Mouse (Mus musculus): Measurements from ENCODE around the gene Nfkbie. TPM values are rescaled to one million over a fixed set of nuclear protein-coding genes. Genes with fewer than 3 reads are reported as not detected.

Nfkbie gene
- total RNA-seq, 2 experiments from 2014 or later = 1.6 to 2.0 TPM

DNA sequence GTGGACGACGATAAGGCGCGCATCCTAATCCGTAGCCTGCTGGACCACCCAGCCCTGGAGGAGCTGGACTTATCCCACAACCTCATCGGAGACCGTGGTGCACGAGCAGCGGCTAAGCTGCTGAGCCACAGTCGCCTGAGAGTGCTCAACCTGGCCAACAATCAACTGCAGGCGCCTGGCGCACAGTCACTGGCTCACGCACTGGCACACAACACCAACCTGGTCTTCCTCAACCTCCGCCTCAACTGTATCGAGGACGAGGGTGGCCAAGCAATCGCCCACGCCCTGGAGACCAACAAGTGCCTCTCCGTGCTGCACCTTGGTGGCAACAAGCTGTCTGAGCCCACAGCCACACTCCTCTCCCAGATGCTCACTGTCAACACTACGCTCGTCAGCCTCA is 15.8 kb upstream of the Nfkbie start:
- DNase-seq (ENCODE audit: low spot score in 2 of 2) = peak in 1 of 2 experiments; percentile 69
- intact Hi-C loops (cut with DNase I) = no loop called here

- no peak for DNase-seq (ENCODE audit: low spot score in 2 of 2)
- intact Hi-C loops (cut with DNase I) = no loop called here
Measured at GRCm38 (mm10) chr17:45542129-45542528, 13.4 kb upstream of the Nfkbie start.

DNA sequence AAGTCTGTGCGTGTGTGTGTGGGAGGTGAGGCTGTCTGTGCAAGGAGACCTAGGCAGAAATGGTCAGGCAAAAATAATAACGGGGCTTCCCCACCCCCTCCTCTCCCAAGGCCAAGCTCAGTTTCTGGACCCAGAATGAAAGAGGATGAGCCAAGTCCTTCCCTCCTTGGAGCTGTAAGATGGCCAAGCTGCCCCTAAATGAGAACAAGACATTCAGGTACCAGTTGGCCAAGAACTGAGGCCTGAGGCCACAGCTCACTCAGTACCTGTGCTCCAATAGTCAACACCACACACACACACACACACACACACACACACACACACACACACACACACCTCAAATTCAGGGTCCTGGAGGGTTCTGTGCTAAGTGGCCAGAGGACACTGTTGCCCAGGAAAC is 12.8 kb upstream of the Nfkbie start:
- no peak for DNase-seq (ENCODE audit: low spot score in 2 of 2)
- intact Hi-C loops (cut with DNase I) = no loop called here

GRCm38 (mm10) chr17:45543115-45543514 is 12.4 kb upstream of the Nfkbie start:
- intact Hi-C loops (cut with DNase I) = no loop called here

DNA sequence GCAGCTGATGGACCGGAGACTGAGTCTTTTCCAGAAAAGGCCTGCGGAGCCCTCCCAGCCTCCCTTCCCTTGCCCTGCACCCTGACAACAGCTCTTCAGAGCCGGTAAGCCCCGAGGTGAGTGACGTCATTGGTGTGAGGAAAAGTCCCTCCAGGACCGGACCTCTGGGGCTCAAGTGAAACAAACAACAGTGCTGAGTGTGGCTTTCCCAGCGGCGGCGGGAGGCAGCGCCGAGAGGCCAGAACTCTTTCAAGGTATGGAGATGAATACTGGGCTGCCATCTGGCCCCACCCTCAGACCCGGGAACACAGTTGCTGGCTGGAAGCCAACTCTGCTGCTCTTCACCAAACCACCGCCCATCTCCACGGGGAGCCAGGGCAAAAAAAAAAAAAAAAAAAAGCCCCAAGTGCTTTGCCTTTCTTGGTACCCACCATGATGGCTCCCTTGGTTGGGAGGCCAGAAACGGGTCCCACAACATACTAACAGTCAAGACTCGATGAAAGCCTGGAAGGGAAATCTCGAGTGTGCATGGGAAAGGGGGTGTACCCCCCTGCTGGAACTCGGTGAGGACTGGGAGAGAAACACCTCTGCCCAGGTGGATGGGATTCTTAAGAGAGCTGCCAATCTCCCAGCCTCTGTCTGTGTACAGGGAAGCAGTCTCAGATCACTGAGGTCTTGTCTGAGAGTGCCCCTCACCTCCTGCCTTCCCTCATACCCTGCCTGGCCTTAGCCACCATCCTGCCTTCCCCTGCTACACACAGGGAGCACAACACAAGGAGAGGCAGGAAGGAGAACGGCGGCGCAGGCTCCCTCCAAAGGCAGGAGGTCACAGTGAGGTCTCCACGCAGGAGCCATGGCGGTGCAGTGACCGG is 11.3 kb upstream of the Nfkbie start:
- DNase-seq (ENCODE audit: low spot score in 2 of 2) = no peak
- intact Hi-C loops (cut with DNase I) = no loop called here

More at GRCm38 (mm10) chr17:45543115-45543514, 12.4 kb upstream of the Nfkbie start:
- DNase-seq (ENCODE audit: low spot score in 2 of 2) = no peak

DNA sequence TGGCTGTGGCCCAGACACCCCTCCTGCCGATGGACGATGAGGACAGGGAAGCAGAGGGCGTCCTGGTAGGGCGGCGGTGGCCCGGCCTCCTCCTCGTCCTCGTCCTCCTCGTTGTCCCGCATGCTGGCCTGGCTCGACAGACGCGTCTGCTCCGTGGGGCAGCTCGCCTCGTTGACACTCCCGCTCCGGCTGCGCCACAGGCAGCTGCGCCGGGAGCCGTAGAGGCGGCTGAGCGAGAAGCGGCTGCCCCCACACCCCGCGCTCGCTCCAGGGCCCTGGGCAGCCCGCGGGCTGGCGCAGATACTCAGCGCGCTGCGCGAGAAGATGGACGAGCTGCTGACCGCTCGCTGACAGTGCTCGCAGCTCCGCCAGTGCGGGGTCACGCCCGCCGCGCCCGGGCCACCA is 10.6 kb upstream of the Nfkbie start:
- DNase-seq (ENCODE audit: low spot score in 2 of 2) = peak in 1 of 2 experiments; percentile 41
- intact Hi-C loops (cut with DNase I) = no loop called here

DNA sequence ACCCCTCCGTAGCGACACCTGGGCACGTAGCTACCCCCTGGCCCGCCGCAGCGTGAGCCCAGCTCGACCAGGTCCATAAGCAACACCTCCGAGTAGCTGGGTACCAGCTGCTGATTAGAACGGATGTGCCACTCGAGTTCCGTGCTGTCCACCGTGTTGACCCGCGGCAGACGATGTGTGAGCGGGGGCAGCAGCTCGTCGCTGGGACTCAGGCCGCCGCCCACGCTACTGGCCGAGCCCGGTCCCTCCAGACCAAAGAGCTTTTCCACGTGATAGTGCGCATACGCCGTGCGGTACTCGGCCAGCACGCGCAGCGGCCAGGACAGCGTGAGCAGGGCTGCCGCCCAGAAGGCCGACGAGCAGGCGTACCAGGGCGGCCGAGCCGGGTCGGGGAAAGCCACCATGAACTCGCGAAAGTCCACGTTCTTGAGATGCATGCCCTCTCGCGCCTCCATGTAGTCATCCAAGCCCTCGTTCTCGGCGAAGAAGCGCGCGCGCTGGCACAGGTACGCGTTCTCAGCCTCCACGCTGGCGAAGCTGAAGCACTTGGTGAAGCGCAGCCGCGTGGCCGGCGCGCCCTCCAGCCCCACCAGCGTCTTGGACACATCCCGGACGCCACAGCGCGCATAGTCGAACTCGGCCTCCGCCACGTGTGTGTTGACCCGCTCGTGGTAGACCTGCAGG is 10.1 kb upstream of the Nfkbie start:
- no peak for DNase-seq (ENCODE audit: low spot score in 2 of 2)
- intact Hi-C loops (cut with DNase I) = no loop called here

- intact Hi-C loops (cut with DNase I) = no loop called here
- DNase-seq (ENCODE audit: low spot score in 2 of 2) = no peak
Measured at GRCm38 (mm10) chr17:45546941-45547340, 8.6 kb upstream of the Nfkbie start.

GRCm38 (mm10) chr17:45547461-45548190 is 7.9 kb upstream of the Nfkbie start:
- intact Hi-C loops (cut with DNase I) = loop anchor here (2.0 kb wide), 2 partner anchors 17 to 25 kb away; partner anchors contain the start of gene Hsp90ab1
- DNase-seq (ENCODE audit: low spot score in 2 of 2) = no peak

DNA sequence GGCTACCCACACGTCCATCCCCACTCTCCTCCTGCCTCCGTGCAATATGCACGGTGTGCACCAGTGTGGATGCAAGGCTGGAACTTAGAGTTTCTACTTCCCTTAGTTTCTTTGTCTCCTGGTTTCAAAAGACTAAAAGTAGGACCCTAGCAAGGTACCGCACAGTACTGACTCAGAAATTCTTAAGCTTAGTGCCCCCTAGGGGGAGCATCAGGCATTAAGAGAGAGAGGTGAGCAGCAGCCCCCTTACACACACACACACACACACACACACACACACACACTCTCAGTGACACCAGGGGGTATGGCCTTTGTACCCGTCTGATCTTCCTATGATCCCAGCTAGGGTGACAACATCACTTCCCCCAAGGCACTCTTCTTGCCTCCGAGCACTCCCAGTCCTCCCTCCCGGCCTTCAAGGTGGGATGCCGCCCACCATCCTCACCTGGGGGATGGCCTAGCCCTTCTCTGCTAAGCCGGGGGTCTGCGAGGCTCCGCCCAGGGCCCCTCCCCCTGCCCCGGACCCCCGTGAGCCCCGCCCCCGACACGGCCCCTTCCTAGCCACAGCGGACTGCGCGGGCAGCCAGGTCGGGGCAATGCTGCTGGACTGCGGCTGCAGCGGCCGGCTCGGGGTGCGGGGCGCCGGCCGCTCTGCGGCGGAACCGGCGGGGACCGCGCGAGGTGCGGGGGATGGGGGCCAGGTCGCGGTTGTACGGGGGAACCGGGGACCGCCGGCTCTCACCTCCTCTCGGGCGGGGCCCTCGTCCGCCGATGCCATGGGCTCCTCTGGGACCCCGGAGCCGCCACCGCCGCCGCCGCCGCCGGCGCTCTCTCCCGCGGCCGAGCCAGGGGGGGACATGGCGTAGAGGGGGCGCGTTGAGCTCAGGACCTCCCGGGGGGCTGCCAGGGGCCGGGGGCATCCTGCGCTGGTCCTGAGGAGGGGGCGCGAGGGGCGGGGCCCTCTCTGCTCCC is 6.7 kb upstream of the Nfkbie start:
- intact Hi-C loops (cut with DNase I) = loop anchor here (2.0 kb wide), 2 partner anchors 18 to 24 kb away; partner anchors contain the start of gene Hsp90ab1
- peak; percentile 70 to 81 for DNase-seq (ENCODE audit: low spot score in 2 of 2)

DNA sequence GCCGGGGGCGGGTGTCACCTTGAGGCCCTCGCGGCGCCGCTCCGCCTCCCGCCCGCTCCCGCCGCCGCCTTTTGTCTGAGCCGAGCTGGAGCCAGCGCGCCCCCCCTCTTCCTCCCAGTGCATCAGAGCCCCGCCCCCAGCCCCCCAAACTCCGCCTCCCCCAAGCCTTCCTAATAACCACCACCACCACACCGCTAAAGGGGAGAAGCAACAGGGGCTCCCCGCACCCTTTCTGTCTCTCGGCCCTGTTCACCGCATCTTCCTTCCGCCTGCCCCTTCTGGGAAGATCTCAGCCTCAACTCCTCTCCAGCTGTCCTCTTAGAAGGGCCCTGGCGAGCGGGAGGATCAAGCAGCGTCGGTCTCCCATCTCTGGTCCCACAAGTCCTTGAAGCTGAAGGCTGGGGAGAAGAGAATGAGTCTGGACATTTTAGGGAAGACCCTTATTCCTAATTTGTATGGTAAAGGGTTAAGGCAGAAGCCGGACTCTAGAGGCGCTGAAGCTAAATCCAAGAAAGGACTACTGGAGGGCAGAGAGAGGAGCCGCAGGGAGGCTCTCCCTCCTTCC is 5.8 kb upstream of the Nfkbie start, which contains the start of gene Tmem151b:
Gene Tmem151b, minus strand, starts transcription at position 61 of the 565 bp plus-strand sequence.
- intact Hi-C loops (cut with DNase I) = loop anchor here (2.0 kb wide), 2 partner anchors 19 to 23 kb away; partner anchors contain the start of gene Hsp90ab1
- DNase-seq (ENCODE audit: low spot score in 2 of 2) = peak; percentile 69 to 71

GRCm38 (mm10) chr17:45550253-45550652 is 5.2 kb upstream of the Nfkbie start:
- intact Hi-C loops (cut with DNase I) = no loop called here
- DNase-seq (ENCODE audit: low spot score in 2 of 2) = no peak

GRCm38 (mm10) chr17:45551249-45551796 is 4.2 kb upstream of the Nfkbie start:
- intact Hi-C loops (cut with DNase I) = no loop called here
- DNase-seq (ENCODE audit: low spot score in 2 of 2) = no peak

- intact Hi-C loops (cut with DNase I) = loop anchor here (1.0 kb wide), 2 partner anchors 36 to 74 kb away; no protein-coding TSS in a partner anchor
- DNase-seq (ENCODE audit: low spot score in 2 of 2) = peak; percentile 78 to 90
Measured at GRCm38 (mm10) chr17:45551816-45552451, 3.6 kb upstream of the Nfkbie start.

DNA sequence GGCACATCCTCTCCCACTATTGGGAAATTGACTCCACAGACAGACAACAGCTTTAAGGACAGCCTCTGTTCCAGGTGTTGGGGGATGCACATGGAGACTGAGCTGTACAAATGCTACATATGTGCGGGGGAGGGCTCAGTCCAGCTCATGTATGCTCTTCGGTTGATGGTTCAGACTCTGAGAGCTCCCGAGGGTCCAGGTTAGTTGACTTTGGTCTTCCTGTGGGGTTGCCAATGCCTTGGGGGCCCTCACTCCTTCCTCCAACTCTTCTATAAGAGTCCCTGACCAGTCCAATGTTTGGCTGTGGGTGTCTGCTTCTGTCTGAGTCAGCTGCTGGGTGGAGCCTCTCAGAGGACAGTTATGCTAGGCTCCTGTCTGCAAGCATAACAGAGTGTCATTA is 2.4 kb upstream of the Nfkbie start:
- intact Hi-C loops (cut with DNase I) = no loop called here
- no peak for DNase-seq (ENCODE audit: low spot score in 2 of 2)

DNA sequence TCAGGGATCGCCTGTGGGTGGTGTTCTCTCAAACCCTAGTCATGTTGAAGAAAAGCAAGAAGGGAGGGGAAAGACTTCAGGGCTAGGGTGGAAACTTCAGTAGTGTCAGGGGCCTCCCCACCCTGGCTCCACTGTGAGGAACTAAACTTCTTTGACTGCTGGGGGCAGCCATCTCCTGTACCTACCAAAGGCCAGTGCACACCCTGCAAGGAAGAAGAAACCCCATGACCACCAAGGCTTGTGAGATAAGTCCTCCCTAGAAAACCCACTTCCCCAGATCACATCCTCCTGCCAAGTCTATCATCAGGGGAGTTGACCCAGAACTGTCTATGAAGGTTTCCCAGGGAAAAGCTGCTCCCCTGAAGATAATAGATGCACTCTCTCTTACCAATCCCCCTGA is 1.1 kb upstream of the Nfkbie start:
- no peak for DNase-seq (ENCODE audit: low spot score in 2 of 2)
- intact Hi-C loops (cut with DNase I) = loop anchor here (2.0 kb wide), 1 partner anchor 68 kb away; no protein-coding TSS in a partner anchor

GRCm38 (mm10) chr17:45556107-45556489 is 595 bp downstream of the Nfkbie start:
- intact Hi-C loops (cut with DNase I) = no loop called here
- DNase-seq (ENCODE audit: low spot score in 2 of 2) = no peak

Data from left cerebral cortex, postnatal 25 days (tissue).